Mouse (Mus musculus) fibroblast of lung, adult 2 months (primary cell): ENCODE data around the gene Cxcl3.

ENCODE experiments used
- DNase-seq: peaks from one replicate; pipeline ENCODE4 v3.0.0-alpha.2; 2011; ENCODE audit warnings: low read depth

The Cxcl3 gene

DNA sequence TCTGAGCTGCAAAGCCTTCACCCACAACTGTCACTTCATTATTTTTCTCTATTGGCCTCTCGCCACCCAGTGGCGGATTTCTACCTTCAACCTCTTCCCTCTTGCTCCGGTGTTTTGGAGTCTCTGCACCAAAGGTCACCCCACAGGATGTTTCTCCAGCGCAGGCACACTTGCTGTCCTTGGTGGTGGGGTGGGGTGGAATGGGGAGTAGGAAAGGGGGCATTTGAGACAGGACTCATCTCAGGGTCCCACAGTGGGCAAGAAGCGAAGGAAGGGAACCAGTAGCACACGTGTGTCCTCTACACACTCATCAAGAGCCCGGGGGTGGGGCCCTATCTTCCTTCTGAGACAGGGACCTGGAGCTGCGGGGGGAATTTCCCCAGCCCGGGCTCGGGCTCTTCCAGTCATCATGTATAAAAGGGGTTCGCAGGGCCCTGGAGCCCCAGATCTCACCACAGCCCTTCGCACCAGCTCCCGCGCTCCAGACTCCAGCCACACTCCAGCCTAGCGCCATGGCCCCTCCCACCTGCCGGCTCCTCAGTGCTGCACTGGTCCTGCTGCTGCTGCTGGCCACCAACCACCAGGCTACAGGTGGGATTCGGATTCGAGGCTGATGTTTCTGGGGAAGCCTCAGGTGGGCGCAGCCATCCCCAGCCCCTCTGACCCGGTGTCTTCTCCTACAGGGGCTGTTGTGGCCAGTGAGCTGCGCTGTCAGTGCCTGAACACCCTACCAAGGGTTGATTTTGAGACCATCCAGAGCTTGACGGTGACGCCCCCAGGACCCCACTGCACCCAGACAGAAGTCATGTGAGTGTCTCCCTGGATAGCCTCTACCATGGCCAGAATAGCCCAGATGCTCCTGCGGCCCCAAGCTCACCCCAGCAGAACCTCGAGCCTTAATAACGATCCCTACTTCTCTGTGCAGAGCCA is at the start of gene Cxcl3:
Cxcl3 (plus strand) TSS at position 445 of the 930 bp plus-strand sequence.
- DNase-seq = no peak

DNA sequence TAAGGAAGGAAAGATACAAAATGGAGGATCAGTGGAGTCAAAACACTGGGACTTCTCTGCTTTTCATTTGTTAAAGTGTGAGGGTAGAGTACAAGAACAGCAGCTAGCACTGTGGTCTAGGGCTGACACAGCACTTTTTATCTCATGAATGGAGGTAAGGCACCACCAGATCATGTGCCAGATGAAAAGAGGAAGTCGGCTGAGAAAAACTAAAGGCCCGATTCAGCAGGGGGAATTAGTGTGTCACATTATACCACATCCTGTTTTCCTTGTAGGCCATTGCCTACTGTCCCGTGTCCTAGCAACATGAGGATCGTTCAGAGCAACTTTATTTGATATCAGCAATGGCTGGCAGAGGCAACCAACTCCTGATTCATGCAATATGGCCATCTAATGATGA is 43.9 kb upstream of the Cxcl3 start:
- no peak for DNase-seq

DNA sequence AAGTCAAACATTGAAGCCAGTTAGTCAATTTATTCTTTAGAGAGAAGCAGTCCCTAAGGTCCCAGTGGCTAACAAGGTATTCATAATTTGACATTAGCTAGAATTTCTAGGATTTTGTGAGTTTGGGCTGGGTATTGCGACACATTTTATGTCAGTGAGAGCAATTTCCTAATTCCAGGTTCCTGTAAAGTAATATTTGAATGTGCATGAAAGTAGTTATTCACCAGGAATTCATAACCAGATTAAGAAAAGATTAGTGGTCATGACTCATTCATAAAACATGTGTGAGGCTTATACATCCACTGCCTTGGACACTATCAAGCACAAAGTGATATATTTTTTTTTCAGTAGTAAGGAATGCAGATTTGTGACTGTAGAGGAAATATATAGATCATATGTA is 32.0 kb upstream of the Cxcl3 start:
- DNase-seq = no peak

DNA sequence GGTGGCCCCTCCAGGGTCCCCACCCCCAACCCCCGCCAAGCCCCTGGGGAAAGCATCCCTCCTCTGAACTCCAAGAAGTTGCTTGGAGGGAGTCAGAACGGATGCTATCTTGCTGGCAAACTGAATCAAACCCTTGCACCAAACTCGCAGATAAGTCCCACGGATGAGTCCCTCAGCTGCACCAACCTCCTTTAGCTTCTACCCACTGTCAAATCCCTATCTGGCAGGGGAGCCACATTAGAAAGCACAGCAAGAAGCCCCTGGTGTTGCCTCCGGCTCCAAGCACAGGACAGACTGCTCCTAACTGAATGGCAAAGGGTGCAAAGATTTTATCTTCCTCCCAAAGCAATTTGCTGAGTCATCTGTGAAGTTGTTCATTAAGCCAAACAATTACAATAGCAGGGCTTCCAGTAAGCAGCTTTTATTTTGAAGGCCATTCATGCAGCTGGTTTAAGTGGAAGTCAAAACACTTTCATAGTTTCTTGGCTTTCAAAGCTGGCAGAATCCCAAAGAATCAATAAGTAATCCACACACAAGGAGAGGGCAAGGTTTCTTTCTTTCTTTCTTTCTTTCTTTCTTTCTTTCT is 27.8 kb upstream of the Cxcl3 start:
- no peak for DNase-seq

DNA sequence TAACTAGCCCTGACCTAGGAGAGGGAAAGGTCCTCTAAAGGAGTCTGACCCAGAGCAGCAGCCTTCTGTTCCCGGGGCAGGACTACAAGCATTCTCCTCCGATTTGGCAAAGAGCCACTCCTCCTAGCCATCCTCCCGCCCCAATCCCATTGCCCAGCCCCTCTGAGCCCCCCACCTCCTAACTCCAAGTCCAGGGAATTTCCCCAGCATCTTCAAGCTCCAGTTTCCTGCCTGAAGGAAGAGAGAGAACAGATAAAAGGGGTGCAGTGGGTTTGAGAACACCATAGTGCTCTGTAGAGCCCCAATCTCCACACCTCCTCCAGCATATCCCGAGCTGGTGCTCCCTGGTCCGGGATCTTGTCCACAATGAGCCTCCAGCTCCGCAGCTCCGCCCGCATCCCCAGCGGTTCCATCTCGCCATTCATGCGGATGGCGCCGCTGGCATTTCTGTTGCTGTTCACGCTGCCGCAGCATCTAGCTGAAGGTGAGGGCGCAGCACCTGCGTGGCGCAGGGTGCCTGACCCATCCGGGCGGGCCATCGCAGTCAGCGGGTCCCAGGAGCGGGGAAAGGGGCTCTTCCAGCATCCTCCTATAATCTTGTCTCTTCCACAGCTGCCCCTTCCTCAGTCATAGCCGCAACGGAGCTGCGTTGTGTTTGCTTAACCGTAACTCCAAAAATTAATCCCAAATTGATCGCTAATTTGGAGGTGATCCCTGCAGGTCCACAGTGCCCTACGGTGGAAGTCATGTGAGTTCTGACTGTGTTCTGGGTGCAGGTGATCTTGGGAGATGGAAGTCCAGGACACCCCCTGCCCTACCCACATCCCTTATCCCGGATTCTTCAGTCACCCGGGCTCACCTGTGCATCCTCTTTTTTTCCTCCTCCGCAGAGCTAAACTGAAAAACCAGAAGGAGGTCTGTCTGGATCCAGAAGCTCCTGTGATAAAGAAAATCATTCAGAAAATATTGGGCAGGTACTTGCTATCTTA is 26.5 kb upstream of the Cxcl3 start, which contains the start of gene Cxcl5:
Cxcl5 (plus strand) TSS at position 284 of the 989 bp plus-strand sequence.
- DNase-seq = no peak

DNA sequence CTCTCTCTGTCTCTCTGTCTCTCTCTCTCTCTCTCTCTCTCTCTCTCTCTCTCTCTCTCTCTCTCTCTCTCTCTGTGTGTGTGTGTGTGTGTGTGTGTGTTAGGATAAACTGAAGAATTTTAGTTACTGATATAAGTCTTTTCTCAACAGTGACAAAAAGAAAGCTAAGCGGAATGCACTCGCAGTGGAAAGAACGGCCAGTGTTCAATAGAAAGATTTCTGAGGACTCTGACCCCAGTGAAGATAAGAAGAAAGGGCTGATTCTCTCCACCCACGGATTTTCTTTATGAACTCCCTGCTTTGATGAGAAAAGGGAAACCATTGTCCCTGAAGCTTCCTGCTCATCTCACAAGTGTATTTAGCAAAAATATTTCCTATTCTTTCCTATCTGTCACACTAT is 25.6 kb upstream of the Cxcl3 start:
- no peak for DNase-seq

DNA sequence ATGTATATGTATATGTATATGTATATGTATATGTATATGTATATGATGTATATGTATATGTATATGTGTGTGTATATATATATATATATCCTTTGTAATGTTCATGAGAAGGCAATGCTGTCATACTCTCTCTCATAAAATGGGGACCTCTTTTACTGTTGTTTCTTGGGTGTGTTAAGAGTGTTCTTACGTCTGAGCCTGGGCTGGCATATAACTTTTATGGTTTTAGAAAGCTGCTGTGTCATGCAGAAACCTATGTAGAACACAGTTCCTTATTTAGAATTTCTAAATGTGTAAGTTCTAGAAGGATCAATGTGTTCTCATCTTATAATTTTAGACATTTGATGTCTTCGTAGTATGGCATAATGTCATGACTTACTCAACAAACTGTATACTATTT is 25.1 kb upstream of the Cxcl3 start:
- no peak for DNase-seq

DNA sequence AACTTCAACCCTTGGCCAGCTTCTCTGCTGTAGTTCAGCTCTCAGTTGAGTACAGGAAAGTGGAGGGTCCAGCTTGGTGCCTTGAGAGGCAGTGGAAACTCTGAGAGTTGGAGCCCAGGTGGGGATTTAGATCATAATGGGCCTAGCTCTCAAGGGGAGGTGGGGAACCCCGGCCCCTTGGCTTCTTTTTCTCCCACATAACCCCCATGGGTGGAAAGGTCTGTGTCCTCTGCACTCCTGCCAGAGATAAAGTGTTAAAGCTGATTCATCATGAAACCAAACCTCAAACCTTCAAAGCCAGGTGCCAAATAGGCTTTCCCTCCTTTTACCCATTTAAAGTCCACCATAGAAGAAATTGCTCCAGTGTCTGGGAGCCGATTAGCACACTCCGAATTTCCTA is 24.1 kb upstream of the Cxcl3 start:
- DNase-seq = no peak

DNA sequence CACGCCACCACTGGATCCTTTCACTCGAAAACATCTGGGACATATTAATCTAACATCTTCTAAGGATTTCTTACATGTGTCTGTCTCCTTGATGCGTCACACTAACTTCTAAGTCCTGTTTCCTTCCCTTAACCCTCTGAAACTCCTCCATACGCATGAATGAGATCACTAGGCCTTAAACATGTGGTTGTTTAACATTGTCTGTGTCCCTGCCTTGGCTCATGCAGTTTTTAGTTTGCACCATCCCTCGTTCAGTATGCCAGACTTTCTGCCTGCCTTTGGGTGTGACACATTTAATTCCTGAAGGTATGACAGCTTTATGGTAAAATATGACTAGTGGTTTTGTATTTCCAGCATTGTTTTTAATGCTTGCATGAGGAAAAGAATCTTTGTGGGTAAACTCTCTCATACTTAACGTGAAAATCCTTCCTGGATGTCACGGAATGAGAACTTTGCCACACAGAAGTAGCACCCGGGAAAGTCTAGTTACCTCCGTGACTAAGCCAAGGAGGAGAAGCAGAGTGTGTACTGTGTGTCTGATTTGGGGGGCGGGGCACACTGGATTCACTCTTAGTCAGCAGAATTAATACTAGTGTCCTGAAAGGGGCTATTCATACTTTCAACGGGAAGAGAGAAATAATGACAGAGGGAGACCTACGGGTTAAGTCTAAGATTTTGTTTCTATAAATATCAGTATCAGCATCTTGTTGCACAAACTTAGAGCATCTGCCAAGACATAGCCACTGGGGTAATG is 21.8 kb upstream of the Cxcl3 start:
- DNase-seq = no peak

DNA sequence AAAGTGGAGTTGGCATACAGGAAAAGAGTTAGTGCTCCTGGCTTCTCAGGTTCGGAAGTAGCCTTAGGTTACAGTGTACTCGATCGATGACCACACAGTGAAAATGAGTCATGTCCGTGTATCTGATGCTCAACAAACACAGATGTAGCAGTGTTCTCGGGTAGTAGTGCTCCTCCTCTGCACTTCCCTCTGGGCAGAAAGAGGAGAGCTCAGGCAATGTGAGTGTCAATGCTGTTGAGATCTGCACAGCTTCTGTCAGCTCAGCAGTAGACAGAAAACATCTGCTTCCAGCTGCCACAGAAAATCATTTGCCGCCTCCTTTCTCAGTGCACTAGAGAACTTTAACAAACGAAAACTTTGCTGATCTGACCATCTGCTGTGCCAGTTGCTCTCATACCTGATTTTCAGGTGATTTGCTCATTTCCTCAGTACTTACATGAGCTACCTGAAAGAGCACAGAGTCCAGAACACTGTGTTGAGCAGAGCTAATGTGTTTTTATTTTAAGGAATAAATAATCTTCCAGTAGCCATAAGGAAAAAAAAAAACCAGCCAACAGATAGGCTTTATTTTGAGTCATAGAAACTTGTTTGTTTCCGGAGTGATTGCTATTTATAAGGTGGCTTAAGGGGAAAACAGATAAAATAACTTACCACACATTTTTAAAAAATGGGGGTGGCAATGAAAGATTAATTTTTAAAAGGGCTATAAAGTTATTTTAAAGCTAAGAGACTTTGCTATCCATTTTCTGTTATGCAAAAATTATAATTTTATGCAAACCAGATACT is 19.9 kb upstream of the Cxcl3 start:
- DNase-seq = no peak

DNA sequence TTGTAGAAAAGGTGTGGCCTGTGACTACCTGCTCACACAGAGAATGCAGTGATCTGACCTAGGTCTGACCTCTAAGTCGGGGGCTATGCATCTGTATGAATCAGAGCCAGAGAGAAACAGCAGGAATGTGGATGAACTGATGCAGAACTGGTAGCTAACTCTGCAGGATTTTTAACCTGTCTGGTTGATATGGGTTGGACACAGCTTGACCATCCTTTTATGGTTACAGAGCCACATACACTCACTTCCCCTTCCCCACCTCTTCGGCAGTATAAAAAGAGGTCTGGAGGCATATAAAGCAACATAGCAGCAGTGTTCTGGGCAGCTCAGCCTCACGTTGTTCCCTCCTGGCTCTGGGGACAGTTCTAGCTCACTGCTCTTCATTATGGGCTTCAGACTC is 17.7 kb upstream of the Cxcl3 start, which contains the start of gene Ppbp:
Ppbp (plus strand) TSS at position 301 of the 400 bp plus-strand sequence.
- no peak for DNase-seq

DNA sequence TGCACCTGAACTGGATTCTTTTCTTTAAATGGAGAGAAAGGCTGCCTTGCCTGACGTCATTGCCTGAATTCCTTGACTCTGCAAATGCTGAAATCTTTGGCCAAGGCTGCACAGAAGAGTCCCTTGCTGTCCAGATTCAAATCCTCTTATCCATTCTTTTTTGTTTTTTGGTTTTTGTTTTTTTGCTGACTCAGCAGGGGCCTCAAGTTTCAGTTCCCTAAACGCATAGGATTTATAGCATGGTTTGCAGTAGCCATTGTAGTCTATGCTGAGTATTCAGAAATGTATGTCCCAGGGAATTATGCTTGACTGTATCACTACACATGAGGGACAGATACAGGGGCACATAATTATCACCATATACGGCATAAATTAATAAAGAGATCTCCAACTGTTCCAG is 14.5 kb upstream of the Cxcl3 start:
- DNase-seq = no peak

DNA sequence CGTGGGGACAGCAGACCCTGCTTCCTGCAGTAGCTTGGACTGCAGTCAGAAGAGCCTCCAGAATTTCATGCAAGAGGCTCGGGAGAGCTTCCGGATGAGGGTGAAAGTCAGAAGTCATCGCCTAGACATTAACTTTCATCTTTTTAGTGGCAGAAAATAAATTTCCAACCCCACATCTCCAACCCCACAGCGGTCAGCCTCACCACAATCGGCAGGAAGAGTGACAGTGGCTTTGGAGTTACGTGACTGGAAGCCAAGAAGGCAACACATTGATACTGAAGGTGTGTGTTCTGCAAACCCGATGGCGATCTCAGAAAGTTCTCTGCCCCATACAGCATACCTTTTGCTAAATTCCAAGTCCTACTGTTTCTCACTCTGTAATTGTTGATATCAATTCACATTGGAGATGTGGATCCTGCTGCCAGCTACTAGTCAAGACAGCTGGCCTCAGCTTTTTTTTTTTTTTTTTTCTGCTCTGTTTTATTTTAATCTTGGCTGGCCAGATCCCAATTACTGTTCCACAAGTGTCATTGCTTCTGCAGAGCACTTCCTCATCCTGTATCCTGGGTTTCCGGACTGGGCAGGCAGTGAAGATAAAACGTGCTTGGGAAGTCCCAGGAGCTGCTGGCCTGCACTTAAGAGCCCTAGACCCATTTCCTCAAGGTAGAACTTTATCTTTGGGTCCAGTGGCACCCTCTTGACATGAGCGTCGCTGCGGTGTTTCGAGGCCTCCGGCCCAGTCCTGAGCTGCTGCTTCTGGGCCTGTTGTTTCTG is 13.8 kb upstream of the Cxcl3 start, which contains the start of gene Pf4:
Pf4 (plus strand) TSS at position 556 of the 774 bp plus-strand sequence.
- no peak for DNase-seq

DNA sequence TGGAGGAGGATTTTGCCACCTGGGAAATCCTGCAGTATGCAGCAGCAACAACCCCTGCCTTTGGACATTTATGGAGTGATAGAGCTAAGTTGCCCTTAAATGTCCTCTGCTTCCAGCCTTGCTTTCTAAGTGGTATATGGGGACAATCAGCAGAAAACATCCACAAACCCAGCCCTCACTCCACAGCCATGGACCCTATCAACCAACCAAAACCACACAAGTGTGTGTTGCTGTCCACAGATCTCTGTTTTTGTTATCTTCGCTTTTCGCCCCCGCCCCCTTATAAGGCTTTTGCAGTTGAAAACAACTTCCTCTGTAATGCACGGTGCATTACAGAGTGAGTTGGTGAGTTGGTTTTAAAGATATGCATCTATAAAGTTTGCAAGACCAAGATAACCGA is 10.3 kb upstream of the Cxcl3 start:
- DNase-seq = no peak

DNA sequence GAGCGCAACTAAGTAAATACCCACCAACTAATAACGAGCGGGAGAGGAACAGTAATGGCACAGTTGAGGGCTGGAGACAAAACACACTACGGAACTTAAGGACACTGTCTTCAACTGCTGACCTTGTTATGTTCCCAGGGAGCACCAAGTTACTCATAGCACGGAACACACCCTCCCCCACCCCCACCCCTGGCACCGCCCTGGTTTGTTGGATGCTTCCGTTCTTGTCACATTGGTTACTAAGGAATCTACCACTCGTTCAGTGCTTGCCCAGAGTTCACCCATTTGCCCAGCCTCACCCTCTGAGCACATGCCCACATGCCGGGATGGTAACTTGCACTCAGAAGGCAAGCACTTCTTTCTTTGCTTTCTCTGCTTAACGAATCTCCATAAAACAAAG is 8.3 kb upstream of the Cxcl3 start:
- no peak for DNase-seq

DNA sequence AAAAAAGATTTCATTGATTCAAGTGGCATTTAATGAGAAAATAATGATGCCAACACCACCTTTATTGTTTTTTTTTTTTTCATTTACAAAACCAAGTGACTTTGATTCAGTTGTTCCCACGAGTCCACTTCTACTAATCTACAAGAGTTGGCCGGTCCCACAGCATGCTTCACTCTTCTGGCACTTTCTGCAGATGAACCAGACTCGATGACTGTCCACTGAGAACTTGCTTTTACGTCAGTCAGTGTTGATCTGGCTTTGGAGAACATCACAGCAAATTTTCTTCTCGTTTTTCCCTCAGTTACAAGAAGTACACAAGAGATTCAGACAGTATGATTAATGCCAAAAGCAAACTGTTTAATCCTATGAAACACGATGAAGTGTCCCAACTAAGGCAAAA is 7.0 kb upstream of the Cxcl3 start:
- no peak for DNase-seq

DNA sequence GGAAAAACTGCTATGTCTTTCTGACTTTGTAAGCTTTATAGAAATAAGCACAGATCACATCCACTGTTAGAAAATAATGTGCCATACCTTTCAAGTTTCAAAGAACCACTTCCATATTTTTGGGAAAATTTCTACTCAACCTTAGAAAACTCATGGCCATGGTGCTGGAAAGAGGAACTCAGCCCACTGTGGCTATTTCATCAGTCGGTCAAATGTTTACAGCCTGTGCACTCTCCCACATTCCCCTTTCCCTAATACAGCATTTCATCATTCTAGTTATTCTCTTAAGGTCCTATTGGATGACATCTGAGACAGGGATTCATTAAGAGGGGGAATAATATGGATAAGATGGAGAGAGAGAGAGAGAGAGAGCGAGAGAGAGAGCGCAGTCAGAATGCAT is 2.2 kb upstream of the Cxcl3 start:
- DNase-seq = no peak

DNA sequence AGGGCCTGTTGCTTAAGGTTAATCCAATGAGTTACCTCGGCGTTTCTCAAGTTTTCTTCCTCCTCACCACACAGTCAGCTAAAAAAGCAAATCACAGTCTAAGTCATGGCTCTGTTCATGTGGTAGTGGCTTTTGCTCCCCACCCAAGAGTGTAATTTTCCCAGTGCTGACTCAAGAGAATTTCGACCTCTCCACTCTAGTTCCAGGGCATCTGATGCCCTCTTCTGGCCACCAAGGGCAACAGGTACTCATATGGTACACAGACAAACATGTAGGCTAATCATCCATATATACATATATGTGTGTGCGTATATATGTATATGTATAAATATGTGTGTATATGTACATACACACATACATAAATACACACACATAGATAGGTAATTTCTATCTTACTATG is 2.2 kb downstream of the Cxcl3 start:
- no peak for DNase-seq

DNA sequence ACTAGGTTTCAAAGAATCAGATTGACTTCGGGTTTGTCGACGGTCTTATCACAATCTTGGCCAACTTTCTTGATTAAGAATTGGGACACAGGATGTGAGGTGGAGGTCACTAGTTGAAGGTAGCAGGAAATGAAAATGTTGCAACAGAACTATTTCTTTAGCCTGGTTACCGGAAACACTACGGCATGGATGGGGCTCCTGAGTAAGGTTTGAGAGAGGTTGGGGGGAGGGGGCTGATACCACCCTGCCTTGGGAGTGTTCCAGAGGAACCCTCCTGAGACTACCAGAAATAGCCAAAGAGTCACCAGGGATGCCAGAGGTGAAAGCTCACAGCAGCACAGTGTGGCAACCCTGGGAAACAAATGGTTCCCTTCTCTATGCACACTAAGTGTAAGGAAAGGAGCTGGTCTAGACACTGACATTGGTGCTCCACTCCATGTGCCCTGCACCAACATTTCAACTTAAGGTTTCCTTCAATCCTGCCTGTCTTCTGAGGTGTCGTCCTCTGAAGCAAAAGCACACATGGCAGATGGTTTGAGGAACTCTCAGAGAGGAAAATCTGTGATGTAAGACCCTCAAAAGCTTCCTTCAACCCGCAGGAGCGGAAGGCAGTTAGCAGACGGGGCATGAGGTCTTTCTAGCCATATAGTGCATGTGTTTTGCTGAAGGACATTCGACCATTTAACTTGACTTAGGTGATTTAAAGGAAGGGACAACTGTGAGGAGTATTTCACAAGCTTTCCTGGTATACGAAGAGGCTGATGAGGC is 3.6 kb downstream of the Cxcl3 start:
- DNase-seq = no peak
